Mouse (Mus musculus): ENCODE results near the gene B4galnt3.

DNA sequence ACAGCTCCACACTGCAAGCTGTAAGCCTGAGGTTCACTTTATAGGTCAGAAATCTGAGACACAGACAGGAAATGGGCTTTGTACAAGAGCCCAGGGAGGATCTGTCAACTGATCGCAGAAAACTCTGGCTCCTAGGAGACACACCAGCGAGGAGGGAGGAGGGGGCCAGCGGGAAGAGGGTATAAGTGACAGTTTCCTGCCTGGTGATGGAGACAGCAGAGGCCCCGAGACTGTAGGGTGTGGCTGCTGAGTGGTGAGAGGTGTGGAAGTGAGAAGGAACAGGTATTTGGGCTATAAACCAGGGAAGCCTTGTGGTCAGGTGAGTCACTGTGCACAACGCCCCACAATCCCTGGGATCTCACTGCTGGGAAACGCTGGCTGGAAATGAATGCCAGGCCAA is 30.2 kb downstream of the B4galnt3 start:
- TF ChIP-seq CTCF (IDR thresholded peaks at IDR 0.05; ENCODE audit: borderline replicate concordance, insufficient read depth, low read length) (no peak), POLR2A (IDR thresholded peaks at IDR 0.05; ENCODE audit: low read depth, low read length) (no peak)
